Mouse (Mus musculus): ENCODE results near the gene Slc17a1. TPM values are rescaled to one million over a fixed set of nuclear protein-coding genes. Genes with fewer than 3 reads are reported as not detected.

Gene Slc17a1
- not detected in 2 replicates for polyA plus RNA-seq (2014; fragmentation: Nextera tagmentation; extraction: Ambion mirVana)

DNA sequence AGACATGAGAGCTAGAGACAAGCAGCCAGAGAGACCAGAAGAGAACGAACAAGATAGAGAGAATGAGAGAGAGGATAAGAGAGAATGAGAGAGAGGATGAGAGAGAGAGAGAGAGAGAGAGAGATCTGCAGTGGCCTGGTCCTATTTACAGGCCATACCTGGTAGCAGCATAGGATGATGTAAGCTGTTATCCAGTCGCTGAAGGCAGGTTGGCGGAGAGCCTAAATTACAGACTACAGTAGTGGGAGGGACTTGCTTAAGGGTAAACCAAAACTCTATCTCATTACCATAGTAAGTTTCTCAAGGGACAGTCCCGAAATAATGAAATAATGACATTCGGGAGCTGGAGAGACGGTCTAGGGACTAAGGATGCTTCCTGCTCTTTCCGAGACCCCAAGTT, at the start of gene Slc17a1:
Slc17a1 (plus strand) TSS at position 346 of the 400 bp plus-strand sequence.
- Histone ChIP-seq H3K27ac (ENCODE audit: low read depth, low read length) (no peak within 1 kb of the TSS), H3K36me3 (ENCODE audit: control insufficient read depth, insufficient read depth, low read length) (no peaks in the 10 kb centered on the region), H3K4me1 (ENCODE audit: control insufficient read depth, insufficient read depth, low read length) (no peaks in the 10 kb centered on the region), H3K4me3 (ENCODE audit: low read depth, low read length) (no peak within 1 kb of the TSS), H3K9ac (ENCODE audit: low read depth, low read length) (no peak within 1 kb of the TSS), H3K4me2 (no peak within 1 kb of the TSS), H3K27me3 (ENCODE audit: control insufficient read depth, insufficient read depth, low read length) (no peaks in the 10 kb centered on the region), H3K9me3 (replicated peaks; ENCODE audit: control insufficient read depth, low read length) (no peaks in the 10 kb centered on the region)
- ATAC-seq (replicated peaks; ENCODE audit: insufficient number of reproducible peaks, low FRiP score, low TSS enrichment): no peak
- WGBS (ENCODE audit: insufficient replicate concordance): 80% methylated on average over 7 of the region's 7 CpGs

DNA sequence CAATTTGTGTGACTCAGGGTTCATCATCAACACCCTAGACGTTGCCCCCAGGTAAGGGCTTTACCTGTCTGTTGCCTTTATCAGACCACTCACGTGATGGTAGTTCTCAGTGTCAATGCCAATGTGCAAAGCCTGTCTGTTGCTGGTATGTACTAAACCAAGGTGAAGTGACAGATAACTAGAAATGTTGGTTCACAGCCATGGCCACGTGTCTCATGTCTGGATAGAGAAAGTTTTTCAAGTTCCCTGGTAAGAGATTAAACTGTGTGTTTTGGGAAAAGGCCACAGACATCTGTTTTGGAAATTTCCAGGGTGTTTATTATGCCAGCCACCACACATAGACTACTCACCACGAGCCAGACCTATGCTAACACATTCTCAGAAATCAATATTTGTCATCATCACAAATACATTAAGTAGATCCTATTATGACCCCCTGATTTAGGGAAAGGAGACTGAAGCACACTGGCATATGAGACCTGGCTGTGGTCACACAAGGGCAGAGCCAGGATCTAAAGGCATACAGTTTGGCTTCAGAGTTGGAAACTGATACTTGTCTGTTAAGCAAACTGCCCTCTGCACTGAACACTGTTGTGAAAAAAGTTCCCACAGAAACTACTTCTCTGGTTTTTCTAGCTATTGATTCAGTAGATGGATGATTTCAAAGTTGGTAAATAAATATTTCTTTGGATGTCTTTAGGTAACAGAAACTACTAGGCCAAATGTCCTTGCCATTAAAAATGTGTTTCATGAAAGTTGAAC, 47.2 kb upstream of the Slc17a1 start:
- Histone ChIP-seq H3K27ac (ENCODE audit: low read depth, low read length) (no peak overlapping the region), H3K4me1 (ENCODE audit: control insufficient read depth, insufficient read depth, low read length) (no peaks in the 10 kb centered on the region), H3K4me3 (ENCODE audit: low read depth, low read length) (no peak overlapping the region), H3K9me3 (replicated peaks; ENCODE audit: control insufficient read depth, low read length) (no peaks in the 10 kb centered on the region), H3K9ac (ENCODE audit: low read depth, low read length) (no peak overlapping the region), H3K4me2 (no peak overlapping the region), H3K27me3 (ENCODE audit: control insufficient read depth, insufficient read depth, low read length) (no peaks in the 10 kb centered on the region), H3K36me3 (ENCODE audit: control insufficient read depth, insufficient read depth, low read length) (no peaks in the 10 kb centered on the region)
- no peak for ATAC-seq (replicated peaks; ENCODE audit: insufficient number of reproducible peaks, low FRiP score, low TSS enrichment)
- 65% methylated on average over 4 of the region's 4 CpGs for WGBS (ENCODE audit: insufficient replicate concordance)

DNA sequence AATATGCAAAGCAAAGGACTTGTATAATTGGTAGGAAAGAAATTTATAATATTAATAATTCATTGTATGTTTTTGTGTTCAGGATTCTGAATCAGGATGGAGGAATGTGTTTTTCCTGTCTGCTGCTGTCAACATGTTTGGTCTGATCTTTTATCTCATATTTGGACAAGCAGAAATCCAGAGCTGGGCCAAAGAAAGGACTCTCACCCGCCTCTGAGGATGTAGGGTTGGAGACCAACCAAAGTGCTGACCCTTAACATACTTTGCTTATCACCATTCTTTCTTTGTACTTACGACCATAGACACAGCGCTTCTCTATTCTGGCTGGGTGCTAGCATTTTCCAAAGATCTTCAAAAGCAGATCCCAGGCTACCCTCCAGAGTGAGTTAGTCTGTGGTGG, 45.3 kb upstream of the Slc17a1 start:
- Histone ChIP-seq H3K4me2 (no peak overlapping the region), H3K9ac (ENCODE audit: low read depth, low read length) (no peak overlapping the region), H3K36me3 (ENCODE audit: control insufficient read depth, insufficient read depth, low read length) (no peaks in the 10 kb centered on the region), H3K27ac (ENCODE audit: low read depth, low read length) (no peak overlapping the region), H3K27me3 (ENCODE audit: control insufficient read depth, insufficient read depth, low read length) (no peaks in the 10 kb centered on the region), H3K9me3 (replicated peaks; ENCODE audit: control insufficient read depth, low read length) (no peaks in the 10 kb centered on the region), H3K4me1 (ENCODE audit: control insufficient read depth, insufficient read depth, low read length) (no peaks in the 10 kb centered on the region), H3K4me3 (ENCODE audit: low read depth, low read length) (no peak overlapping the region)
- 31% methylated on average over 3 of the region's 3 CpGs for WGBS (ENCODE audit: insufficient replicate concordance)
- no peak for ATAC-seq (replicated peaks; ENCODE audit: insufficient number of reproducible peaks, low FRiP score, low TSS enrichment)

DNA sequence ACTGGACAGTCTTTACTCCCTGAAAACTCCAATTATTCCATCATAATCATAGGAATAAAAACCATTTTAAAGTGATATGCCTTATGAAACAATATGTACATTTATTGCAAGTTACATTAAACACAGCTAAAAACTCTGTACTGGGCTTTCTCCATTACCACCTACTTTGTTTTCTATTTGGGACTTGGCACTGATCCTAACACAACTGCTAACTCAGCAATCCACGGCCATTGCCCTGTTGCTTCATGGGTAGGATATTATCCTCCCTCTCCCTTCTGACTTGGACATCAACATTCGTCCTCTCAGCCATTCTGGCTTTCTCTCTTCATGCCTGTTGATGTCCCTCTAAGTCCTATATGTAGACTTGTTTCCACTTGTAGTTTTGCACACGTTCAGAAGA, 40.9 kb upstream of the Slc17a1 start:
- Histone ChIP-seq H3K27ac (ENCODE audit: low read depth, low read length) (no peak overlapping the region), H3K9me3 (replicated peaks; ENCODE audit: control insufficient read depth, low read length) (no peaks in the 10 kb centered on the region), H3K27me3 (ENCODE audit: control insufficient read depth, insufficient read depth, low read length) (no peaks in the 10 kb centered on the region), H3K9ac (ENCODE audit: low read depth, low read length) (no peak overlapping the region), H3K4me2 (no peak overlapping the region), H3K4me1 (ENCODE audit: control insufficient read depth, insufficient read depth, low read length) (no peaks in the 10 kb centered on the region), H3K4me3 (ENCODE audit: low read depth, low read length) (no peak overlapping the region), H3K36me3 (ENCODE audit: control insufficient read depth, insufficient read depth, low read length) (no peaks in the 10 kb centered on the region)
- 64% methylated on average over 3 of the region's 3 CpGs for WGBS (ENCODE audit: insufficient replicate concordance)
- ATAC-seq (replicated peaks; ENCODE audit: insufficient number of reproducible peaks, low FRiP score, low TSS enrichment): no peak

DNA sequence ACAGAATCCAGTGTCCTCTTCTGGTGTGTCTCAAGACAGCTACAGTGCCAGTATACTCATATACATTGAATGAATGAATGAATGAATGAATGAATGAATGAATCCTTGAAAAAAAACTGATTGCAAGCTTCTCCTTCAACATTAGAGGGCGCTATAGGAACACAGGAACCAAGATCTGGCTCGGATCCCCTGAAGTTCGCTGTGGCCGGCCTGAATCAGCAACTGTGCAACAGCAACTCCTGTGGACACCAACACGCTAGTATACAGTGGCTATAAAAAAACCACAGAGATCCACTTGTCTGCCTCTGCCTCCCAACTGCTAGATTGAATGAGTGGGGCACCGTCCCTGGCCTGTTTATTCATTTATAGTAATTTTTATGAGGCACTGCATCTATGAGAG, 34.5 kb upstream of the Slc17a1 start:
- no peaks in the 10 kb centered on the region for H3K27me3 ChIP-seq (ENCODE audit: control insufficient read depth, insufficient read depth, low read length)
- WGBS (ENCODE audit: insufficient replicate concordance): 18% methylated on average over 6 of the region's 6 CpGs

DNA sequence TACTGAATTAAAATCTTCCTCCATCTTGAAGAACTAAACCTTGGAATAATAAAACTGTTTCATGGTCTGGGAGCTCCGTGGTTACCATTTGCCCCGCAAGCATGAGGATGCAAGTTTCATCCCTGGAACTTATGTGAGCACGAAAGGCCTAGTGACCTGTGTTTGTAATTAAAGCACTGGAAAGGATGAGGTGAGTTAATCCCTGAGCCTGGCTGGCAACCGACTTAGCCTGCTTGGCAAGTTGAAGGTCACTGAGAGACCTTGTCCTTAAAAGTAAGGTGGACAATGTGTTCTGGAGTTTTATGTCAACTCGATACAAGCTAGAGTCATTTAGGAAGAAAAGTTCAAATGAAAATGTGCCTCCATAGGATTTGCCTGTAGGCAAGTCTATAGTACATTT, 32.7 kb upstream of the Slc17a1 start:
- H3K36me3 ChIP-seq (ENCODE audit: control insufficient read depth, insufficient read depth, low read length): no peaks in the 10 kb centered on the region
- H3K27ac ChIP-seq (ENCODE audit: low read depth, low read length): no peak overlapping the region
- 84% methylated on average over 5 of the region's 5 CpGs for WGBS (ENCODE audit: insufficient replicate concordance)
- no peaks in the 10 kb centered on the region for H3K4me1 ChIP-seq (ENCODE audit: control insufficient read depth, insufficient read depth, low read length)
- no peak for ATAC-seq (replicated peaks; ENCODE audit: insufficient number of reproducible peaks, low FRiP score, low TSS enrichment)
- H3K4me2 ChIP-seq: no peak overlapping the region
- no peaks in the 10 kb centered on the region for H3K9me3 ChIP-seq (replicated peaks; ENCODE audit: control insufficient read depth, low read length)
- no peaks in the 10 kb centered on the region for H3K27me3 ChIP-seq (ENCODE audit: control insufficient read depth, insufficient read depth, low read length)
- no peak overlapping the region for H3K4me3 ChIP-seq (ENCODE audit: low read depth, low read length)
- H3K9ac ChIP-seq (ENCODE audit: low read depth, low read length): no peak overlapping the region

More for the DNA sequence above, 34.5 kb upstream of the Slc17a1 start:
- H3K4me1 ChIP-seq (ENCODE audit: control insufficient read depth, insufficient read depth, low read length): no peaks in the 10 kb centered on the region
- no peak overlapping the region for H3K9ac ChIP-seq (ENCODE audit: low read depth, low read length)
- no peak overlapping the region for H3K4me2 ChIP-seq
- no peak overlapping the region for H3K27ac ChIP-seq (ENCODE audit: low read depth, low read length)
- no peaks in the 10 kb centered on the region for H3K36me3 ChIP-seq (ENCODE audit: control insufficient read depth, insufficient read depth, low read length)
- no peak for ATAC-seq (replicated peaks; ENCODE audit: insufficient number of reproducible peaks, low FRiP score, low TSS enrichment)
- H3K9me3 ChIP-seq (replicated peaks; ENCODE audit: control insufficient read depth, low read length): no peaks in the 10 kb centered on the region
- no peak overlapping the region for H3K4me3 ChIP-seq (ENCODE audit: low read depth, low read length)

DNA sequence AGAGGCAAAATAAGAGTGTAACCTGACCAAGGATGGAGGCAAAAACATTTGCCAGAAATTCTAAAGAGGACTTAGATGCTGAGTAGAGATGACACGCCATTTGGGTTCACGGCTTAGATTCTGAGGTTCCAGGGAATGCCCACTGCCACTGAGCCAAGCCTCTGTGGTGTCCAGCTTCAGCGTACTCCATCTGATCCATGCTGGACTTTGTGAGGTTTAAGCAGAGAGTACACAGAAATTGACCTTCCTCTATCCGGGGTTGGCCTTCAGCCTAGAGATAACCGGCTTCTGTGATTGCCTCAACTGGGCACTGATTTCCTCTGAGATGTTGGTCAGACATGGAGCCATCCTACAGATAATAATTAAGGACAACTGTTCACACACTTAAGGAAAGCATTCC, 30.9 kb upstream of the Slc17a1 start:
- no peak overlapping the region for H3K9ac ChIP-seq (ENCODE audit: low read depth, low read length)
- H3K27me3 ChIP-seq (ENCODE audit: control insufficient read depth, insufficient read depth, low read length): no peaks in the 10 kb centered on the region
- no peaks in the 10 kb centered on the region for H3K36me3 ChIP-seq (ENCODE audit: control insufficient read depth, insufficient read depth, low read length)
- no peaks in the 10 kb centered on the region for H3K9me3 ChIP-seq (replicated peaks; ENCODE audit: control insufficient read depth, low read length)
- no peak overlapping the region for H3K4me2 ChIP-seq
- no peak overlapping the region for H3K4me3 ChIP-seq (ENCODE audit: low read depth, low read length)
- WGBS (ENCODE audit: insufficient replicate concordance): 86% methylated on average over 5 of the region's 5 CpGs
- H3K4me1 ChIP-seq (ENCODE audit: control insufficient read depth, insufficient read depth, low read length): no peaks in the 10 kb centered on the region
- no peak for ATAC-seq (replicated peaks; ENCODE audit: insufficient number of reproducible peaks, low FRiP score, low TSS enrichment)
- H3K27ac ChIP-seq (ENCODE audit: low read depth, low read length): no peak overlapping the region

DNA sequence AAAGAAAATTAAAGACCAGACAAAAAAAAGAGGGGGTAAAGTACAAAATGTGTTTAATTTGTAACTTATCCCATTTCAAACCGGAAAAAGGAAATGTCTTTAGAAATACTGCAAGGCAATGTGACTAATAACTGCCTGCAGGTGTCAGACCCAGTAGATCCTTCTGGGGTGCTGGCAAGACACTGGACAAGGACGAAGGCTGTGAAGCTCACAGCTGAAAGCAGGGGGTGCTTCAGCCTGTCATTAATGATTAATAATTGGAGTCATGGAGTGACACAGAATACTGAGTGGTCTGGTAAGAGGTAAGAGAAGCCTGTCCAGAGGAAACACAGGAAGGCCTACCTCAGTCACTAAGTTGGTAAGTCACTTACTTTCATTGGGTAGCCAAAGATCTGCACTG, 28.2 kb upstream of the Slc17a1 start, which contains the start of gene Slc17a3:
Slc17a3 (plus strand) TSS at position 127 of the 400 bp plus-strand sequence.
- 71% methylated on average over 2 of the region's 2 CpGs for WGBS (ENCODE audit: insufficient replicate concordance)

DNA sequence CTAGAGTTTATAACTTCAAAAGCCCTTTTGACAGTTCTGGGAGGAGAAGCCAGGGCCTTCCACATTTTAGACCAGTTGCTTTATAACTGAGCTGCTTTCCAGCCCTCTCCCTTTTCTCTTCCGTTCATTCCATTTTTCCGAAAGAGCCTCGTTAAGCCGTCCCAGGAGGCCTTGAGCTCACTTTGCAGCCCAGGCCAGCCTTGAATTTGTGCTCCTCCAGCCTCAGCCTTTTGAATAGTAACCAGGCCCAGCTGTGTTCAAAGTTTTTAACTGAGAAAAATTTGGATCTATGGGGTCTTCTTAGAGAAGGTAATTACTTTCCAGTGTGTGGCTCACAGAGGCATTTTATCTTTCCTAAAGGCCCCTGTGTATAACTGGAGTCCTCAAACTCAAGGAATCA, 21.7 kb upstream of the Slc17a1 start:
- no peaks in the 10 kb centered on the region for H3K4me1 ChIP-seq (ENCODE audit: control insufficient read depth, insufficient read depth, low read length)
- ATAC-seq (replicated peaks; ENCODE audit: insufficient number of reproducible peaks, low FRiP score, low TSS enrichment): no peak
- no peak overlapping the region for H3K4me2 ChIP-seq
- H3K36me3 ChIP-seq (ENCODE audit: control insufficient read depth, insufficient read depth, low read length): no peaks in the 10 kb centered on the region
- no peak overlapping the region for H3K9ac ChIP-seq (ENCODE audit: low read depth, low read length)
- H3K9me3 ChIP-seq (replicated peaks; ENCODE audit: control insufficient read depth, low read length): no peaks in the 10 kb centered on the region
- no peak overlapping the region for H3K27ac ChIP-seq (ENCODE audit: low read depth, low read length)
- H3K27me3 ChIP-seq (ENCODE audit: control insufficient read depth, insufficient read depth, low read length): no peaks in the 10 kb centered on the region
- H3K4me3 ChIP-seq (ENCODE audit: low read depth, low read length): no peak overlapping the region
- WGBS (ENCODE audit: insufficient replicate concordance): 81% methylated on average over 4 of the region's 4 CpGs

More for the DNA sequence above, 28.2 kb upstream of the Slc17a1 start, which contains the start of gene Slc17a3:
- Histone ChIP-seq H3K36me3 (ENCODE audit: control insufficient read depth, insufficient read depth, low read length) (no peaks in the 10 kb centered on the region), H3K9ac (ENCODE audit: low read depth, low read length) (no peak within 1 kb of the TSS), H3K27ac (ENCODE audit: low read depth, low read length) (no peak within 1 kb of the TSS), H3K4me2 (no peak within 1 kb of the TSS), H3K4me1 (ENCODE audit: control insufficient read depth, insufficient read depth, low read length) (no peaks in the 10 kb centered on the region), H3K4me3 (ENCODE audit: low read depth, low read length) (no peak within 1 kb of the TSS), H3K27me3 (ENCODE audit: control insufficient read depth, insufficient read depth, low read length) (no peaks in the 10 kb centered on the region), H3K9me3 (replicated peaks; ENCODE audit: control insufficient read depth, low read length) (no peaks in the 10 kb centered on the region)
- ATAC-seq (replicated peaks; ENCODE audit: insufficient number of reproducible peaks, low FRiP score, low TSS enrichment): no peak

Measured in heart, embryonic 11.5 days (tissue).